Mouse (Mus musculus): ENCODE data around the gene Ube2o.

The Ube2o gene

DNA sequence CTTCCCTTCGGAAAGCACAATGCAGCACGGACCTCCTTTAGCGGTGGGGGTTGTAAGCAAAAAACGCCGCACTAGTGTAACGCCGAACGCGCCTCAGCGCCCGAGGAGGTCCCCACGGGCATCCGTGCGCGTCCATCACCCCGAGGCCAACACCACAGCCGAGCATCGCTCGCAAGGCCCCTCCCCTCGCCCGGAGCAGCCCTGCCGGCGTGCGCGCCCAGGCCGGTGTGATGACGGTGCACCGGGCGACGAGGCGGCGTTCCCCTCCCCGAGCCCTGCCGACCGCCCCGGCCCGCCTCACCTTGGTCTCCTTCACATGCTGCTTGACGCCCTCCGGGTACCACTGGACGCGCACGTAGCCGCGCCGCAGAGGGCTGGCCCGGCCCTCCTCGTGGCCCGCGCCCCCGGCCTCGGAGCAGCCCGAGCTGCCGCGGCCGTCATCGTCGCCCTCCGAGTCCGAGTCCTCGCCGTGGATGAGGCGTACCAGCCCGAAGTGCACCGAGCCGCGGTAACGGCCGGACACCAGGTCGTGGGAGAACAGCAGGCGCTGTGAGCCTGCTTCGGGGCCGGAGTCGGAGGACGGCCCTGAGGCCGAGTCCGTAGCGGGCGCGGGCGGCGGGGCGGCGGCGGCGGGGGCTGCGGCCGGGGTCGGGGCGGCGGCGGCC lies 404 bp downstream of the Ube2o start:
- in situ Hi-C loops (cut with MboI, MseI) = no loop called here

GRCm38 (mm10) chr11:116580031-116580652 lies 1.1 kb downstream of the Ube2o start:
- in situ Hi-C loops (cut with MboI, MseI) = no loop called here

- in situ Hi-C loops (cut with MboI, MseI) = no loop called here
Measured at GRCm38 (mm10) chr11:116579280-116579679, 2.0 kb downstream of the Ube2o start.

DNA sequence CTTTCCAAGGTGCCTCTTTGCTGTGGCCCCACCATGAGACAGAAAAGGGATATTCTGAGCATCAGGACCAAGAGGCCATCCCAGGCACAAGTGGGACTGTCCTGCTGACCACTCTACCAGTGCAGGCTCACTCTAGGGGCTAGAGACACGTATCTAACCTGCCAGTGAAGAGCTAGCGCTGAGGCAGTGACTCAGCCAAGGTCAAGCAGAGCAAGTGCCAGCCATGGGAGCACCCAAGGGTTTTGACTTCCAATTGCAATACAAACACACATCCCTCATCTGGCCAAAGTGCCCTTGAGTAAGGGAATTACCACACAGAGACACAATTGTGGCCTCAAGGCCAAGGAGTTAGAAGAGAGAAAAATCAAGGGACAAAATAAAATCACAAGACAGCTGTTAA lies 5.9 kb downstream of the Ube2o start:
- in situ Hi-C loops (cut with MboI, MseI) = no loop called here

GRCm38 (mm10) chr11:116574982-116575381 lies 6.3 kb downstream of the Ube2o start:
- in situ Hi-C loops (cut with MboI, MseI) = no loop called here

DNA sequence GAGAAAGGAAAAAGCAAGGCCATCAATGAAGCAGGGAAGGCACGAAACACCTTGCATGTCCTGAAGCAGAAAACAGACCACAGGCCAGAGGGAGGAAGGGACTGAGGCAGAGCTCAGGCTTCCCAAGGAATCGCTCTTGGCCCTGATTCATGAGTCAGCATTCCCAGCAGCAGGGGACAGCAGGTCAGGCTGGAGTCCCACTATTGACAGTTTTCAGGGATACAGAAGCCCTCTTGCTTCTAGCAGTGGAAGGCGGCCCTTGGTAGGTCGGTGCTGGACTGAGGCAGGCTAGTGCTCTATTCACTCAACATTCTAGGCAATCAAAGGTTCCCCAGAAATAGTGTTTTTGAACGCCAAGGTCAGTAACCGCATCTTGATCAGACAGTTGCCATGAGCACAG lies 6.8 kb downstream of the Ube2o start:
- in situ Hi-C loops (cut with MboI, MseI) = no loop called here

DNA sequence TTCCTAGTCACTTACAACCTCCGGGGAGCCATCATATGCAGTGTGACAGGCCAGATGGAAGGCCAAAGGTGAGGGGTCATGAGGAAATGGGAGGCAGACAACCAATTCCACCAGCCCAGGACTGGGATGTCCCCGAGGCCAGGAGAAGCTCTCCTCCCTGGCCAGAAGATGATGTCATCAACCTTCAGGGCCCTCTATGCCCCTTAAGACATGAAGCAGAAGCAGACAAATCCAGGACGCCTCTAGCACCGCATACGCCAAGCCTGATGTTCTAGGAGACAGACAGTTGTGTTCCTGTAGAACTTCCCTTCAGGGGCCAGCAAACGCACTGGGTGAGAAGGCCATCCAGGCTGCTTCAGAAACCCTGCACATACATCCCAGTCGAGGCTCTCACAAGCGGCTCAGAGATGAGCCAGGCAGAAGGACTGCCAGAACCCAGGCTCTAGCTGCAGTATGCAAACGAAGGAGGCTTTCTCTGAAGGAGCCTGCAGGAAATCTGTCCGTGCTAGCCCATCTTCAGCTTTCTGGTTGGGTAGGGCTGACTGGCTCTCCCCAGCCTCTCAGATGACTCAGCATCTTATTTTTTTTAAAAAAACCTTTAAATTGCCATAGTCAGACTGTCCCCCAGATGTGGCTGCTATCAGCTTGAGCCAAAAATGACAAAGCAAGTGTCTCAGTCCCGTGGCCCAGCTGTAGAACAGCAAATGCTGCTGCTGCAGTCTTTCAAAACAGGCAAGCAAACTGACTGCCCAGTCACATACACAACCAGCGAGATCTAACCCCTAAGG lies 8.3 kb downstream of the Ube2o start:
- in situ Hi-C loops (cut with MboI, MseI) = no loop called here

DNA sequence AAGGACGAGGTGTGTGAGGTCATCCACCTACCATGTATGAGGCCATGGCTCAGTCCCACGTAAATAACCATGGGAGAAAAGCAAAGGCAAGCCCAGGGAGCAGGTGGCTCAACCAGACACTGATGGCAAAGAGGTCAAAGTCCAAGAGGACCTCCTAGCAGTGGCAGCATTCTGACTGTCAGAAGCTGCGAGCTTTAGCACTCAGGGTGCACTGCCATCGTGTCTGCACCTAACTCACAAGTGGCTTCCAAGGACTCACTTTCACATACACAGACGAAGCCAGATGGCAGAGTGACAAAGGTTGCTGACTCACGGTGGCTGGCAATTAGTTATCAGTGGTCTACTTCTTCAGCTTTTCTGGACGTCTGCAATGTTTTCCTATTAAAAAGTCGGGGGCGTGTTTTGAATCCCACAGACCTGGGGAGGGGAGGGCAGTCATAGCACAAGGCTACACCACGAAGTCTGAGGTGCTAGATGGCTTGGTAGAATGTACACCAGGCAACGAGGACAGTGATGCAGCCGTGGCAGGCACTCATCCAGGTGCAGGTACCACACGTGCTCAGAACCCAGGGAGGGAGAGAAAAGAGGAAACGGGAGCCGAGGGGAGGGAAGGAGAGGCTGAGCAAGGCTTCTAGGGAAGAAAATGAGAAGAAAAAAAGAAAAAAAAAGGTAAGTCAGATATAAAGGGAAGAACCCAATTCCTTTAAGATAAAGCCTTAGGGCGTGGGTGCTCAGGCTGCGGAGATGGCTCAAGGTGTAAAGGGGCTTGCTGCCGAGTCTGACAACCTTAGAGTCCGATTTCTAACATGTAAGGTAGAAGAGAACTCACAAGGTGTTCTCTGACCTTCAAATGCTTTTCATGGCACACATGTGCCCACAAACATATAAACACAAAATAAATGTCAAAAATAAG lies 9.2 kb downstream of the Ube2o start:
- in situ Hi-C loops (cut with MboI, MseI) = no loop called here

GRCm38 (mm10) chr11:116570821-116571220 lies 10.4 kb downstream of the Ube2o start:
- in situ Hi-C loops (cut with MboI, MseI) = no loop called here

DNA sequence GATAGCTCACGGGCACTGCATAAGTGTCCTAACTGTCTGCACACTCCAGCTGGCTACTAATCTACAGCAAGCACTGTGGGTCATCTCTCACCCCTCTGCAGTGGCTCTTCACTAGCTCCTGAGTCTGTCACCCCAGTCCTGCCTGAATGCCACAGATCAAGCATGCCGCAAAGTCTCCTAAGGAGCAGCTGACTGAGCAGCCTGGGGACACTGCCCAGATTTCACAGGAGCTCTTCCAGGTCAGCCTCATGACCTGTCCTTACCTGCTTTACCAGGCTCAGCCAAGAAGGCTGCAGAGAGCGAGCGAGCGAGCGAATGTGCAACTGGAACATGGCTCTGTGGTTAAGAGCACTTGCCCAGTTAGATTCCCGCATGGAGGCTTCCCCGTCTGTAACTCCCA lies 13.7 kb downstream of the Ube2o start:
- in situ Hi-C loops (cut with MboI, MseI) = no loop called here

GRCm38 (mm10) chr11:116565283-116566041 lies 15.8 kb downstream of the Ube2o start:
- in situ Hi-C loops (cut with MboI, MseI) = no loop called here

- in situ Hi-C loops (cut with MboI, MseI) = no loop called here
Measured at GRCm38 (mm10) chr11:116556308-116556707, 24.9 kb downstream of the Ube2o start.

DNA sequence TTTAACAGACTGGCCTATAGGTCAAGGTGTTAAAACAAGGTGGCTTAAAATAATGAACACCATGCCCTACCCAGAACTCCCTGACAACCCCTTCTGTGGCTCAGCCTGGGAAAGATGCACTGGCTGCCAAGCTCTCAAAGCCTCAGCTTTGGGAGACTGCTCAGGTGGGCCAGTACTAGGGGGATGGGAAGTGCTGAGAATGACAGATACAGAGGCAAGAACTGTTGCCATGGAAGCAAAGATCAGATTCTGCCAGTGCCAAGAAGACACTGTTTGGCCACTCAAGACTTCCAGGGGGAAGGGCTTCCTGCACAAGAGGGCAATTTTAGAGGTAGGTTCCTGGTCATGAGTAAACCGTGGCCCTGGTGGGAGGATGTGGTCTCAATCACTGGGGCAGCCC lies 25.7 kb downstream of the Ube2o start:
- in situ Hi-C loops (cut with MboI, MseI) = no loop called here

- in situ Hi-C loops (cut with MboI, MseI) = no loop called here
Measured at GRCm38 (mm10) chr11:116554171-116554878, 26.9 kb downstream of the Ube2o start.

DNA sequence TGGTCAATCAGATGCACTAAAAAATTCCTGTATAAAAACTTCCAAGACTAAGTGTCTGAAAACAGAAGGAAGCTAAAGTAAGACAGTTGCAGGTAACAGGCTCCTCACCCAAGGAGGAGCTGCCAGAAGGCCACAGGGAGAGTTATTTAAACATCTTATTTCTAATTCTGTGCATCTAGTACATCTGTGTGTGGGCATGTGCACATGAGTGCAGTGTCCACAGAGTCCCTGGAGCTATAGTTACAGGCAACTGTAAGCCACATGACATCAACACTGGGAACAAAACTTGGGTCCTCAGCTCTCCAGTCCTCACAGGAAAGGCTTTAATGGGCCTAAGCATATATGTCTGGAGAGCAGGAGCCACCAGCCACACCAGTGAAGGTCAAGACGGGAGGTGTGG lies 29.1 kb downstream of the Ube2o start:
- in situ Hi-C loops (cut with MboI, MseI) = no loop called here

GRCm38 (mm10) chr11:116550748-116551147 lies 30.5 kb downstream of the Ube2o start:
- in situ Hi-C loops (cut with MboI, MseI) = no loop called here

GRCm38 (mm10) chr11:116549273-116550038 lies 31.8 kb downstream of the Ube2o start:
- in situ Hi-C loops (cut with MboI, MseI) = no loop called here

DNA sequence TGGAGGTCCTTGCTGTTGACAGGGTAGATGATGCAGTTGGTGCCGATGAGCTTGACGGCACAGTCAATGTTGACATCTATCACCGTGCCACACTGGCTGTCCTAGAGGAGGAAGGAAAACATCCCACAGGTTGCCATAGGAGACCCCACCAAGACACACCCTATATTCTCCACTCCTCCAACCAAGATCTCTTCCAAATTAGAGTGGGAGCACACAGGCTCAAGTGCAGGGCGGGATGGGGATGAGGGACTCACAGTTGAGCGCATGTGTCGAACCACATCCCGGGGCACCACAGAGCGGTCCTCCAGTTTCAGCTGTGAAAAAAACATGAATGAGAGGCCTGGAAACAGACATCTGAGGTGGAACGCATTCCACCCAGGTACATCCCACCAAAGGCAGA lies 32.5 kb downstream of the Ube2o start:
- in situ Hi-C loops (cut with MboI, MseI) = no loop called here

DNA sequence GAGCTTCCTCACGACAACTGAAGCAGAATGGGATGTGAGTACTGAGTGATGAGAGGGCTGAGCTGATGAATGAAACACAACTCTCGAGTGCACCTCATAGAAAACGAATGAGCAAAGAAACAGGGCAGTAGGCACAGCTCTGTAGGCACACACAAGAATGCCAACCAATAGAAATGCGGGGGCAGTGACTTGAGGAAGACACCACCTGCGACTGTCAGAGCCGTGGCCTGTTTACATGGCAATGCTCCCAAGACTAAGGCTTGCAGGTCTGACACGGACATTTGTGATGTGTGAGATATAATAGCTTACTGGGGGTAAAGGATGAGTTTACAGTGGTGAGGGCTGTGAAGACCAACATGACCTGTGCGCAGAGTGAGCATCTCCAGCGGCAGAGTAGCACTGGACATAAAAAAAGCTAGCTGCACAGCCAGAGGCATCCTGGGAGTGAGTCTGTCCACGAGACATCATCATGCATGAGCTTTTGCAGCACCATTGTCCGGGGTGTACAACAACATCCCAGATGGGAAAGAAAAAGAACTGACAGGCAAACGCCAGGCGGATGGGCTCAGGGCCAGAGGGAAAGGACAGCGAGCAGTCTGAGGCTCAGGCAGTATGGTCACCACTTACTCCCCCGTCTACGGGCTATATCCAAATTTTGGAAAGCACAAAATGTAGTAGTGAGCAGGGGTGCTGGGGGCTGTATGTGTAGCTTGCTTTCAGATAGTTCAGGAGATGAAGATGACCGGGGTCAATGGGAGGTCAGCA lies 33.8 kb downstream of the Ube2o start:
- in situ Hi-C loops (cut with MboI, MseI) = no loop called here
